Mouse (Mus musculus) CH12.LX (cell line): ENCODE data around the gene Rapgef2.

ENCODE experiments used
- CTCF ChIP-seq, 2 experiments: IDR thresholded peaks in 1 of 2; conservative IDR thresholded peaks in 1 of 2; 2 replicates each; pipeline ENCODE4 v1.5.1; 2011 to 2012; ENCODE audit warnings: low read depth in 2 of 2, low read length in 2 of 2, improper control_type of control experiment in 1 of 2, inconsistent platforms in 1 of 2, mild to moderate bottlenecking in 1 of 2, moderate library complexity in 1 of 2
- GABPA ChIP-seq: IDR thresholded peaks from 2 replicates; pipeline ENCODE4 v1.6.1; 2012; ENCODE audit warnings: low read depth, low read length, improper control_type of control experiment, inconsistent platforms; ENCODE audit not compliant: insufficient replicate concordance
- JUND ChIP-seq: conservative IDR thresholded peaks from 2 replicates; pipeline ENCODE4 v1.6.1; 2011; ENCODE audit warnings: low read depth, low read length, improper control_type of control experiment
- POLR2AphosphoS2 ChIP-seq: IDR thresholded peaks from 2 replicates; pipeline ENCODE4 v1.6.1; 2011; ENCODE audit warnings: low read depth, low read length, improper control_type of control experiment
- ZC3H11A ChIP-seq: IDR thresholded peaks from 2 replicates; pipeline ENCODE4 v1.6.1; 2012; ENCODE audit warnings: low read depth, mild to moderate bottlenecking, inconsistent platforms, low read length, improper control_type of control experiment

DNA sequence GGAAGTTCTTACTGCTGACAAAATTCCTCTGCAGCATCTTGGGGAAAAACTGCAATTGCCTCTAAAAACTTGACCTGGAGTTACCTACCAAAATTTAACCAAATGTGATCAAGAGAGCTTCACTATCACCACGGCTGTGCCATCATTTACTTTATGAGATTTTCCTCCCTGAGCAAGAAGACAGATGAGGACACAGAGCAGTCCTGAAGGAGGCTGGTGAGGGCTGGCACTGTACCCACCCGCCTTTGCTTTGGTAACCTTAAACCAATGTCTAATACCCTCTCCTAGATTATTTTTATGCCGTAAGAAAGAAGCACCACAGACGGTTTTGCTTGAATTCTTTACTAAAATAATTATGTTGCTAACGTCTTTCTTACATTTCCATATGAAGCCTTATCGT, 112.1 kb downstream of the Rapgef2 start:
- TF ChIP-seq POLR2AphosphoS2 = no peak
- no peak for TF ChIP-seq GABPA
- TF ChIP-seq JUND = no peak
- no peak for TF ChIP-seq ZC3H11A
- TF ChIP-seq CTCF (conservative IDR thresholded peaks at IDR 0.05 in 1 of 2, IDR thresholded peaks at IDR 0.05 in 1 of 2; ENCODE audit: low read depth in 2 of 2, low read length in 2 of 2) = no peak
